Mouse (Mus musculus): ENCODE measurements around the gene Lrrc74b.

- TF ChIP-seq GATA1 (IDR thresholded peaks at IDR 0.05; ENCODE audit: borderline replicate concordance, low read length): no peak
- TF ChIP-seq GATA2 (IDR thresholded peaks at IDR 0.05; ENCODE audit: borderline replicate concordance, low read depth, low read length): no peak
- TF ChIP-seq CTCF (IDR thresholded peaks at IDR 0.05; ENCODE audit: low read depth, low read length): no peak
- TF ChIP-seq POLR2AphosphoS5 (IDR thresholded peaks at IDR 0.05; ENCODE audit: insufficient replicate concordance, low read depth, low read length): no peak
- TF ChIP-seq TAL1 (conservative IDR thresholded peaks at IDR 0.05; ENCODE audit: low read depth, low read length): no peak
Measured at GRCm38 (mm10) chr16:17590731-17591130, 29.7 kb upstream of the Lrrc74b start.
